Mouse (Mus musculus): ENCODE measurements around the gene Lect2. TPM values are rescaled to one million over a fixed set of nuclear protein-coding genes. Genes with fewer than 3 reads are reported as not detected.

Gene Lect2
- polyA plus RNA-seq, 1 experiment from 2014 or later, result 2.5 TPM

- no peaks in the 10 kb centered on the region for H3K27me3 ChIP-seq
- H3K36me3 ChIP-seq, result no peaks in the 10 kb centered on the region
- peak; percentile 17; the same call in 1 of the 2 replicates for ATAC-seq (replicated peaks; ENCODE audit: low FRiP score)
- 9% methylated on average over 3 of the region's 3 CpGs for WGBS
- H3K4me3 ChIP-seq (replicated peaks), result no peak overlapping the region
- H3K4me2 ChIP-seq, result no peak overlapping the region
- H3K27ac ChIP-seq, result peak overlapping the region; percentile 96
- H3K9me3 ChIP-seq (replicated peaks), result no peaks in the 10 kb centered on the region
- peaks cover 52% of the 10 kb centered on the region for H3K4me1 ChIP-seq
- H3K9ac ChIP-seq, result no peak overlapping the region
Observed at GRCm38 (mm10) chr13:56581512-56581911, 33.2 kb upstream of the Lect2 start.

- H3K27me3 ChIP-seq, result no peaks in the 10 kb centered on the region
- no peaks in the 10 kb centered on the region for H3K9me3 ChIP-seq (replicated peaks)
- H3K4me2 ChIP-seq, result no peak overlapping the region
- no peak for ATAC-seq (replicated peaks; ENCODE audit: low FRiP score)
- WGBS, result 78% methylated on average over 5 of the region's 5 CpGs
- no peak overlapping the region for H3K4me3 ChIP-seq (replicated peaks)
- peaks cover 54% of the 10 kb centered on the region for H3K4me1 ChIP-seq
- H3K9ac ChIP-seq, result no peak overlapping the region
- no peaks in the 10 kb centered on the region for H3K36me3 ChIP-seq
- peak overlapping the region; percentile 96 for H3K27ac ChIP-seq
Observed at GRCm38 (mm10) chr13:56580450-56580849, 32.1 kb upstream of the Lect2 start.

- Histone ChIP-seq H3K36me3 (no peaks in the 10 kb centered on the region), H3K4me3 (replicated peaks) (no peak overlapping the region), H3K9me3 (replicated peaks) (no peaks in the 10 kb centered on the region), H3K27ac (0 out of 2 replicates have a peak overlapping the region, but pooled peaks have one; percentile 22), H3K4me1 (peaks cover 41% of the 10 kb centered on the region), H3K9ac (no peak overlapping the region), H3K4me2 (no peak overlapping the region), H3K27me3 (no peaks in the 10 kb centered on the region)
- no peak for ATAC-seq (replicated peaks; ENCODE audit: low FRiP score)
- WGBS, result 66% methylated on average over 5 of the region's 5 CpGs
Observed at GRCm38 (mm10) chr13:56578097-56578496, 29.8 kb upstream of the Lect2 start.

DNA sequence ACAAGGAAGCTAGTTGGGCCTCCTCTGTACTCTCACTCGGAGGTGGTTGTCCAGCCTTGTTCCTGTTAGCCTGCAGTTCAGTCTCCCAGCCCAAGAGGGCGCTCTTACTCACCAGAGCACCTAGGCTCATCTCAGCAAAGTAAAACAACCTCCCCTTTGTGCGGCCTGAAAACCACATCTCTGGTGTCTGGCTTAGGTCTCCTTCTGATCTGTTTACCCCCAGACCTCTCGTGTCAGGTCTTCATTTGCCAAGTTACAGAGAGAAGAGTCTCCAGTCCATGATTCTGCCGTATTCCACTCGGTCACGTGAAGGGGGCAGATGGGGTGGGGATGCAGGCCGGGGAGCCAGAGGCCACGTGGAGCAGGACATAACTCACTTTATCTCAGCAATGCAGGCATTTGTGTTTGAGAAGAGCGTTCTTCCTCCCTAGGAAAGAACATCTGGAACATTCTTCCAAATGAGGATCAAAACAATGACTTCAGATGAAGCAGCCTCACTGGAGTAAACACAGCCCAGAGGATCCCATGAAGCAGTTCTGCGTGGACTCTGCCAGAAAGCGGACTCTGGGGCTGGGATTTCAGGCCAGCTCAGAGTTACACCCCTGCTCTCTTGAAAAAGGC lies 27.5 kb upstream of the Lect2 start:
- no peak overlapping the region for H3K4me3 ChIP-seq (replicated peaks)
- ATAC-seq (replicated peaks; ENCODE audit: low FRiP score), result peak; percentile 27; the same call in 1 of the 2 replicates
- H3K4me1 ChIP-seq, result peaks cover 27% of the 10 kb centered on the region
- H3K4me2 ChIP-seq, result no peak overlapping the region
- no peaks in the 10 kb centered on the region for H3K27me3 ChIP-seq
- H3K27ac ChIP-seq, result peak overlapping the region; percentile 82
- WGBS, result 37% methylated on average over 12 of the region's 12 CpGs
- no peak overlapping the region for H3K9ac ChIP-seq
- H3K36me3 ChIP-seq, result no peaks in the 10 kb centered on the region
- no peaks in the 10 kb centered on the region for H3K9me3 ChIP-seq (replicated peaks)

DNA sequence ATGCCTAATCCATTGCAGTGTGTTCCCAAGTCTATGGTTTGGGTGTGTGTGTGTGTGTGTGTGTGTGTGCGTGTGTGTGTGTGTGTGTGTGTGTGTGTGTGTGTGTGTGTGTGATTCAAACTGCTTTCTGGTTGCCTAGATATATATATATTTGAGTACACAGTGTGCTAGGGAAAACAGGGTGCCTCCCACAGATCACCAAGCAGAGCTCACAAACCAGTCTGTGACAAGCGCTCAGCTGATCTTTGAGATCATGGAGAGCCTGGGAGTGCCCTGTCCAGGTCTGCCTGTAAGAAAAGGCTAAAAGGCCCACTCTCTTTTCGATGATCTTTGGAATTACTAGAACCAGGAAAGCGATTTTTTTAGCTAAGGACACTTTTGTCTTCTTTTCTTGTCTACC lies 26.8 kb upstream of the Lect2 start:
- Histone ChIP-seq H3K36me3 (no peaks in the 10 kb centered on the region), H3K27ac (0 out of 2 replicates have a peak overlapping the region, but pooled peaks have one; percentile 82), H3K4me2 (no peak overlapping the region), H3K27me3 (no peaks in the 10 kb centered on the region), H3K4me1 (peaks cover 20% of the 10 kb centered on the region), H3K9me3 (replicated peaks) (no peaks in the 10 kb centered on the region), H3K9ac (no peak overlapping the region), H3K4me3 (replicated peaks) (no peak overlapping the region)
- ATAC-seq (replicated peaks; ENCODE audit: low FRiP score), result no peak
- 70% methylated on average over 4 of the region's 4 CpGs for WGBS

- no peaks in the 10 kb centered on the region for H3K36me3 ChIP-seq
- H3K9ac ChIP-seq, result no peak overlapping the region
- H3K4me2 ChIP-seq, result no peak overlapping the region
- H3K27me3 ChIP-seq, result no peaks in the 10 kb centered on the region
- 64% methylated on average over 8 of the region's 8 CpGs for WGBS
- H3K27ac ChIP-seq, result no peak overlapping the region
- H3K4me3 ChIP-seq (replicated peaks), result no peak overlapping the region
- ATAC-seq (replicated peaks; ENCODE audit: low FRiP score), result no peak
- H3K4me1 ChIP-seq, result peaks cover 19% of the 10 kb centered on the region
- H3K9me3 ChIP-seq (replicated peaks), result no peaks in the 10 kb centered on the region
Observed at GRCm38 (mm10) chr13:56571645-56572044, 23.3 kb upstream of the Lect2 start.

DNA sequence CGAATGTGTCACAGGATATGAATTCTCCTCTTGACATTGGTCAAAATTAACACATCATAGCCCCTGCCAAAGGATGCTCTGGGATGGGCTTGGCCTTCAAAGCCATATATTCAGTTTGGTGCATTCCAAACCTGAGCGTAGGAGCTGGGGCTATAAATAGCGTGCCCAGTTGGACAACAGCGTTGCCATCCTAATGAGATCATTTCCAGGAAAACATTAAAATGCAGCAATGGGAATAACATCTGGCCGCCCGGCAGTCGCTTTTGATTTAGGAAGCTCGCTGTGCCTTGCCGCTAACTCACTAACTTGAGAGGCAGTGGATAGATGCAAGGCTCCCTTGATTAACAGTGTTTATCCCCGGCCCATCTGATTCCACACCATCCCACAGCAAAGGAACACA lies 18.0 kb upstream of the Lect2 start:
- no peak overlapping the region for H3K9ac ChIP-seq
- ATAC-seq (replicated peaks; ENCODE audit: low FRiP score), result no peak
- no peaks in the 10 kb centered on the region for H3K27me3 ChIP-seq
- no peak overlapping the region for H3K4me2 ChIP-seq
- H3K4me1 ChIP-seq, result peaks cover 6% of the 10 kb centered on the region; the same call in 1 of the 2 replicates
- no peak overlapping the region for H3K27ac ChIP-seq
- no peak overlapping the region for H3K4me3 ChIP-seq (replicated peaks)
- H3K36me3 ChIP-seq, result no peaks in the 10 kb centered on the region
- no peaks in the 10 kb centered on the region for H3K9me3 ChIP-seq (replicated peaks)
- WGBS, result 39% methylated on average over 10 of the region's 10 CpGs

DNA sequence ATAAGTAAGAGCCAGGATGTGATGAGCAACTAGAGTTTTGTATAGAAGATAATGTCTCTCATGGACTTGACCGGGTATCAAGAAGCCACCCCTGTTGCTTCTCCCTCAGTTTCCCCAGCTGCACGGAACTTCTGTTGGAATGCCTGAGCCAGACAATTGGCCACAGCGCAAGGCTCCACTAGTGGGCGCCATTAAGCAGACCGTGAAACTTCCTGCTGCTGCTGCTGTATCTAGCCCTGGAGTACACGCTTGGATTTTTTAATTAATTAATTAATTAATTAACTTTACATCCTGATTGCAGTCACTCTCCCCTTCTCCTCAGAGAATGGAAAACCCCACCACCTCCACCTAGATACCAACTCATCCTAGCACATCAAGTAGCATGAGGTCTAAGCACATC lies 14.8 kb upstream of the Lect2 start:
- Histone ChIP-seq H3K4me3 (replicated peaks) (no peak overlapping the region), H3K36me3 (no peaks in the 10 kb centered on the region), H3K9me3 (replicated peaks) (no peaks in the 10 kb centered on the region), H3K4me2 (no peak overlapping the region), H3K27me3 (no peaks in the 10 kb centered on the region), H3K9ac (no peak overlapping the region), H3K4me1 (peaks cover 19% of the 10 kb centered on the region), H3K27ac (no peak overlapping the region)
- 39% methylated on average over 6 of the region's 6 CpGs for WGBS
- ATAC-seq (replicated peaks; ENCODE audit: low FRiP score), result no peak

GRCm38 (mm10) chr13:56561129-56561528 lies 12.8 kb upstream of the Lect2 start:
- 67% methylated on average over 8 of the region's 8 CpGs for WGBS
- no peak for ATAC-seq (replicated peaks; ENCODE audit: low FRiP score)
- H3K9ac ChIP-seq, result no peak overlapping the region

DNA sequence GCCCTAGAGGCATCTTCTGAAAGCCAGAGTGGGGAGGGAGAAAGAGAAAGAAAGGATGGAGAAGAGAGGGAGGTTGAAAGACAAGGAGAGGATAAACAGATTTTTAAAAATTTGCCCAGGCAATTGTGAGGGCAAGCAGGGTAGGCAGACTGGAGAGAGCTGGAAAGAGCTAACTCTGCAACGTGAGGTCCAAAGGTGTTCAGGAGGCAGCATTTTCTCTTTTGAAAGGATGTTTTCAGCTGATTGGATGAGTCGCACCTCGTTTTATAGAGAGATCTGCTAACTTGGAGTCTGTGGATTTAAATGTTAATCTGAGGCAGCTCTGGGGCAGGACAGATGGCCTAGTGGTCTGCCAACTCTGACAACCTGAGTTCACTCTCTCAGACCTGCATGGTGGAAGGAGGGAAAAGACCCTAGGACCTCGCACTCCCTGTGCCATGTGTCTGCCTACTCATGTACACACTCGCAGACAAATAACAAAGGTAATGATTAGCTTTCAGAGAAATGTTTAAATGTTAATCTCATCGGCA lies 11.6 kb upstream of the Lect2 start:
- 74% methylated on average over 6 of the region's 6 CpGs for WGBS
- Histone ChIP-seq H3K4me1 (peaks cover 15% of the 10 kb centered on the region; the same call in 1 of the 2 replicates), H3K9me3 (replicated peaks) (no peaks in the 10 kb centered on the region), H3K36me3 (no peaks in the 10 kb centered on the region), H3K27me3 (no peaks in the 10 kb centered on the region), H3K9ac (no peak overlapping the region), H3K4me3 (replicated peaks) (no peak overlapping the region), H3K27ac (no peak overlapping the region), H3K4me2 (no peak overlapping the region)
- ATAC-seq (replicated peaks; ENCODE audit: low FRiP score), result no peak

More at GRCm38 (mm10) chr13:56561129-56561528, 12.8 kb upstream of the Lect2 start:
- no peaks in the 10 kb centered on the region for H3K27me3 ChIP-seq
- no peaks in the 10 kb centered on the region for H3K36me3 ChIP-seq
- no peaks in the 10 kb centered on the region for H3K9me3 ChIP-seq (replicated peaks)
- no peak overlapping the region for H3K4me3 ChIP-seq (replicated peaks)
- H3K4me2 ChIP-seq, result no peak overlapping the region
- H3K4me1 ChIP-seq, result peaks cover 15% of the 10 kb centered on the region; the same call in 1 of the 2 replicates
- 0 out of 2 replicates have a peak overlapping the region, but pooled peaks have one; percentile 2 for H3K27ac ChIP-seq

GRCm38 (mm10) chr13:56558811-56559210 lies 10.5 kb upstream of the Lect2 start:
- Histone ChIP-seq H3K9ac (no peak overlapping the region), H3K9me3 (replicated peaks) (no peaks in the 10 kb centered on the region), H3K36me3 (no peaks in the 10 kb centered on the region), H3K4me3 (replicated peaks) (no peak overlapping the region), H3K27ac (no peak overlapping the region), H3K4me2 (no peak overlapping the region), H3K4me1 (peaks cover 15% of the 10 kb centered on the region; the same call in 1 of the 2 replicates), H3K27me3 (no peaks in the 10 kb centered on the region)
- no peak for ATAC-seq (replicated peaks; ENCODE audit: low FRiP score)
- 59% methylated on average over 3 of the region's 3 CpGs for WGBS

- no peaks in the 10 kb centered on the region for H3K27me3 ChIP-seq
- 56% methylated on average over 3 of the region's 3 CpGs for WGBS
- H3K4me1 ChIP-seq, result peaks cover 22% of the 10 kb centered on the region
- no peak overlapping the region for H3K4me2 ChIP-seq
- no peaks in the 10 kb centered on the region for H3K9me3 ChIP-seq (replicated peaks)
- no peak overlapping the region for H3K4me3 ChIP-seq (replicated peaks)
- H3K36me3 ChIP-seq, result no peaks in the 10 kb centered on the region
- ATAC-seq (replicated peaks; ENCODE audit: low FRiP score), result no peak
- no peak overlapping the region for H3K9ac ChIP-seq
- no peak overlapping the region for H3K27ac ChIP-seq
Observed at GRCm38 (mm10) chr13:56556701-56557100, 8.4 kb upstream of the Lect2 start.

All from kidney, embryonic 15.5 days (tissue).